Mouse (Mus musculus): Measurements from ENCODE around the gene Nkiras2. TPM values are rescaled to one million over a fixed set of nuclear protein-coding genes. Genes with fewer than 3 reads are reported as not detected.

Nkiras2 gene
- polyA plus RNA-seq, 1 experiment from 2014 or later = 57.6 TPM

- peak; percentile 95 for ATAC-seq
- peak overlapping the region; percentile 92 for H3K27ac ChIP-seq
- H3K4me3 ChIP-seq (replicated peaks) = peak overlapping the region; percentile 92
- H3K9ac ChIP-seq = peak overlapping the region; percentile 93
- no peaks in the 10 kb centered on the region for H3K27me3 ChIP-seq (replicated peaks)
- under 1% methylated on average over 40 of the region's 40 CpGs for WGBS
- H3K9me3 ChIP-seq = no peaks in the 10 kb centered on the region
- H3K4me2 ChIP-seq (replicated peaks) = peak overlapping the region; percentile 86
- peaks cover 22% of the 10 kb centered on the region for H3K4me1 ChIP-seq (replicated peaks)
- H3K36me3 ChIP-seq = no peaks in the 10 kb centered on the region
Measured at GRCm38 (mm10) chr11:100619485-100619975, 486 bp downstream of the Nkiras2 start.

- H3K36me3 ChIP-seq = peaks cover 4% of the 10 kb centered on the region; the same call in 1 of the 2 replicates
- H3K4me1 ChIP-seq (replicated peaks) = peaks cover 27% of the 10 kb centered on the region
- 3% methylated on average over 11 of the region's 11 CpGs for WGBS
- peak within 1 kb of the TSS; percentile 93 for H3K9ac ChIP-seq
- no peaks in the 10 kb centered on the region for H3K9me3 ChIP-seq
- peak within 1 kb of the TSS; percentile 86 for H3K4me2 ChIP-seq (replicated peaks)
- no peak for ATAC-seq
- H3K27ac ChIP-seq = peak within 1 kb of the TSS; percentile 92
- H3K27me3 ChIP-seq (replicated peaks) = no peaks in the 10 kb centered on the region
- H3K4me3 ChIP-seq (replicated peaks) = peak within 1 kb of the TSS; percentile 92
Measured at GRCm38 (mm10) chr11:100619982-100620381, 938 bp downstream of the Nkiras2 start, which contains the start of gene Dnajc7. Gene Dnajc7 (minus strand): TSS chr11:100620168.

GRCm38 (mm10) chr11:100622714-100623113 lies 3.7 kb downstream of the Nkiras2 start:
- peak overlapping the region; percentile 78 for H3K9ac ChIP-seq
- ATAC-seq = peak; percentile 81
- WGBS = under 1% methylated on average over 24 of the region's 24 CpGs
- peak overlapping the region; percentile 71 for H3K4me3 ChIP-seq (replicated peaks)
- H3K36me3 ChIP-seq = peaks cover 10% of the 10 kb centered on the region; the same call in 1 of the 2 replicates
- H3K4me2 ChIP-seq (replicated peaks) = peak overlapping the region; percentile 46
- H3K4me1 ChIP-seq (replicated peaks) = peaks cover 29% of the 10 kb centered on the region
- peak overlapping the region; percentile 92 for H3K27ac ChIP-seq
- no peaks in the 10 kb centered on the region for H3K9me3 ChIP-seq
- H3K27me3 ChIP-seq (replicated peaks) = no peaks in the 10 kb centered on the region

GRCm38 (mm10) chr11:100623867-100624266 lies 4.8 kb downstream of the Nkiras2 start:
- no peaks in the 10 kb centered on the region; the same call in 1 of the 2 replicates for H3K27me3 ChIP-seq (replicated peaks)
- no peak for ATAC-seq
- H3K9ac ChIP-seq = peak overlapping the region; percentile 34; the same call in 1 of the 2 replicates
- peak overlapping the region; percentile 49 for H3K27ac ChIP-seq
- peaks cover 10% of the 10 kb centered on the region; the same call in 1 of the 2 replicates for H3K36me3 ChIP-seq
- WGBS = 36% methylated on average over 5 of the region's 5 CpGs
- H3K4me3 ChIP-seq (replicated peaks) = peak overlapping the region; percentile 71
- peaks cover 29% of the 10 kb centered on the region for H3K4me1 ChIP-seq (replicated peaks)
- H3K4me2 ChIP-seq (replicated peaks) = peak overlapping the region; percentile 46
- H3K9me3 ChIP-seq = no peaks in the 10 kb centered on the region

GRCm38 (mm10) chr11:100625754-100626700 lies 7.0 kb downstream of the Nkiras2 start:
- no peaks in the 10 kb centered on the region for H3K9me3 ChIP-seq
- no peak overlapping the region for H3K4me3 ChIP-seq (replicated peaks)
- no peak overlapping the region for H3K9ac ChIP-seq
- H3K27me3 ChIP-seq (replicated peaks) = no peaks in the 10 kb centered on the region; the same call in 1 of the 2 replicates
- no peak for ATAC-seq
- 93% methylated on average over 23 of the region's 23 CpGs for WGBS
- H3K4me1 ChIP-seq (replicated peaks) = peaks cover 27% of the 10 kb centered on the region
- no peak overlapping the region for H3K27ac ChIP-seq
- H3K4me2 ChIP-seq (replicated peaks) = no peak overlapping the region
- peaks cover 10% of the 10 kb centered on the region; the same call in 1 of the 2 replicates for H3K36me3 ChIP-seq

GRCm38 (mm10) chr11:100626701-100627195 lies 7.7 kb downstream of the Nkiras2 start:
- 23% methylated on average over 9 of the region's 9 CpGs for WGBS
- Histone ChIP-seq H3K9ac (no peak overlapping the region), H3K9me3 (no peaks in the 10 kb centered on the region), H3K4me1 (replicated peaks) (peaks cover 27% of the 10 kb centered on the region), H3K27me3 (replicated peaks) (no peaks in the 10 kb centered on the region; the same call in 1 of the 2 replicates), H3K4me3 (replicated peaks) (no peak overlapping the region), H3K27ac (0 out of 2 replicates have a peak overlapping the region, but pooled peaks have one; percentile 44), H3K4me2 (replicated peaks) (no peak overlapping the region), H3K36me3 (peaks cover 10% of the 10 kb centered on the region; the same call in 1 of the 2 replicates)
- ATAC-seq = peak; percentile 81

GRCm38 (mm10) chr11:100628056-100628455 lies 9.0 kb downstream of the Nkiras2 start:
- Histone ChIP-seq H3K27me3 (replicated peaks) (no peaks in the 10 kb centered on the region; the same call in 1 of the 2 replicates), H3K9me3 (no peaks in the 10 kb centered on the region), H3K4me1 (replicated peaks) (peaks cover 27% of the 10 kb centered on the region), H3K4me2 (replicated peaks) (no peak overlapping the region), H3K36me3 (peaks cover 10% of the 10 kb centered on the region; the same call in 1 of the 2 replicates), H3K4me3 (replicated peaks) (no peak overlapping the region), H3K27ac (no peak overlapping the region), H3K9ac (no peak overlapping the region)
- 91% methylated on average over 5 of the region's 5 CpGs for WGBS
- ATAC-seq = no peak

GRCm38 (mm10) chr11:100628862-100629352 lies 9.9 kb downstream of the Nkiras2 start:
- Histone ChIP-seq H3K27me3 (replicated peaks) (no peaks in the 10 kb centered on the region; the same call in 1 of the 2 replicates), H3K27ac (no peak overlapping the region), H3K9me3 (no peaks in the 10 kb centered on the region), H3K4me1 (replicated peaks) (peaks cover 23% of the 10 kb centered on the region), H3K36me3 (peaks cover 10% of the 10 kb centered on the region; the same call in 1 of the 2 replicates), H3K4me3 (replicated peaks) (no peak overlapping the region), H3K9ac (no peak overlapping the region), H3K4me2 (replicated peaks) (no peak overlapping the region)
- no peak for ATAC-seq
- 55% methylated on average over 13 of the region's 13 CpGs for WGBS

GRCm38 (mm10) chr11:100634530-100634929 lies 15.5 kb downstream of the Nkiras2 start:
- Histone ChIP-seq H3K36me3 (no peaks in the 10 kb centered on the region), H3K27ac (no peak overlapping the region), H3K4me1 (replicated peaks) (no peaks in the 10 kb centered on the region), H3K4me3 (replicated peaks) (no peak overlapping the region), H3K27me3 (replicated peaks) (peaks cover 8% of the 10 kb centered on the region), H3K9me3 (no peaks in the 10 kb centered on the region), H3K4me2 (replicated peaks) (no peak overlapping the region), H3K9ac (no peak overlapping the region)
- WGBS = 72% methylated on average over 7 of the region's 7 CpGs
- no peak for ATAC-seq

- peak overlapping the region; percentile 77 for H3K4me2 ChIP-seq (replicated peaks)
- H3K9me3 ChIP-seq = no peaks in the 10 kb centered on the region
- 8% methylated on average over 52 of the region's 52 CpGs for WGBS
- H3K9ac ChIP-seq = no peak overlapping the region
- H3K27me3 ChIP-seq (replicated peaks) = peaks cover 23% of the 10 kb centered on the region
- H3K4me3 ChIP-seq (replicated peaks) = peak overlapping the region; percentile 34
- ATAC-seq = peak; percentile 62
- H3K4me1 ChIP-seq (replicated peaks) = peaks cover 10% of the 10 kb centered on the region; the same call in 1 of the 2 replicates
- no peaks in the 10 kb centered on the region for H3K36me3 ChIP-seq
- H3K27ac ChIP-seq = no peak overlapping the region
Measured at GRCm38 (mm10) chr11:100640159-100640906, 21.3 kb downstream of the Nkiras2 start.

All from intestine, embryonic 15.5 days (tissue).